Mouse (Mus musculus) brain, embryonic 14.5 days (tissue): ENCODE results near the gene Dnmbp.

Experiments
- CTCF ChIP-seq: fragments of 200-500 bp; IDR thresholded peaks from 2 replicates; pipeline ENCODE4 v1.5.1; 2012; ENCODE audit warnings: inconsistent platforms, mild to moderate bottlenecking, moderate library complexity, borderline replicate concordance; ENCODE audit not compliant: insufficient read depth, insufficient read length; ENCODE audit errors: extremely low read depth
- POLR2A ChIP-seq: fragments of 200-500 bp; IDR thresholded peaks from 2 replicates; pipeline ENCODE4 v1.6.1; 2012; ENCODE audit warnings: mild to moderate bottlenecking, inconsistent platforms, borderline replicate concordance; ENCODE audit not compliant: poor library complexity, insufficient read depth, insufficient read length, severe bottlenecking; ENCODE audit errors: extremely low read depth

GRCm38 (mm10) chr19:43887242-43887641 lies 52.7 kb downstream of the Dnmbp start:
- TF ChIP-seq POLR2A = no peak
- TF ChIP-seq CTCF = no peak
